Mouse (Mus musculus) adrenal gland, adult (tissue): ENCODE data around the gene Gpr132.
"Not testable (repeated sequence)": the region's sequence is repeated elsewhere in the genome, so short reads cannot be mapped to it uniquely, and the experiment has no call there.

Experiments used
- DNase-seq, 2 experiments: peaks; one replicate each; pipeline ENCODE4 v3.0.0; 2022 to 2023; ENCODE audit warnings: low spot score in 1 of 2; ENCODE audit not compliant: inconsistent age in 2 of 2

The Gpr132 gene

DNA sequence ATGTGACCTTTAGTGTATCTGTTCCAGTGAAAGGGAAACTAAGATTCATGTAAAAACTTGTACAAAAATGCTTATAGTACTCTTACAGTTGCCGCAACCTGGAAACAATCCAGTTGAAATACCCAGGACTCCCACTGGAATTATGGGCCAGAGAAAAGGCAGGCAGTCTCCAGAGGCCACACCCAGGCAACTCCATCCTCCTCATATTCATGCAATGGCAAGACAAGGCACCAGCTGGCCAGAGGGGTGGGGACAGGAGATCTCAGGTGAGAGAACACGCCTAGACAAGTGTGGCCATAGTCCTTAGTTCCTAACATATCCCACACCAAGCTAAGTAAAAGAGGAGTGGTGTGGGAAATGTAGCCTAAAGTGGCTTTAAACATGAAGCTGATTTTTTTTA lies 45.4 kb downstream of the Gpr132 start:
- DNase-seq, result no peak

DNA sequence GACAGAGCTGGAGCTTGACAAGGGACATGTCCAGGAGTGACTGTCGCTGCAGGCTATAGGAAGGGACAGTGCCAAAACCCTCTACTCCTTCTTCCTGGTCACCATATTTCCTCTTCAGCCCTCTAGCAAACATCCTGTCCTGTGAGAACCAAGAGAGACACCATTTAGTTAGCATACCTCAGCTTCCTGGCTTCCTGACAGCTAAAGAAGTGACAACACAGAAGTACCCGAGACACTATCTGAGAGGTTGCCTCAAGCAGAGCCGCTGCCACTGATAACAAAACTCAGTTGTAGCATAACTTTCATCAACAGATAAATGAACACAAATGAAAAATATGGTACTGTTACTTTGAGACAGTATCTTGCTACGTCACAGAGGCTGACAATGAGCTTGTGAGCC lies 46.1 kb downstream of the Gpr132 start:
- no peak for DNase-seq

DNA sequence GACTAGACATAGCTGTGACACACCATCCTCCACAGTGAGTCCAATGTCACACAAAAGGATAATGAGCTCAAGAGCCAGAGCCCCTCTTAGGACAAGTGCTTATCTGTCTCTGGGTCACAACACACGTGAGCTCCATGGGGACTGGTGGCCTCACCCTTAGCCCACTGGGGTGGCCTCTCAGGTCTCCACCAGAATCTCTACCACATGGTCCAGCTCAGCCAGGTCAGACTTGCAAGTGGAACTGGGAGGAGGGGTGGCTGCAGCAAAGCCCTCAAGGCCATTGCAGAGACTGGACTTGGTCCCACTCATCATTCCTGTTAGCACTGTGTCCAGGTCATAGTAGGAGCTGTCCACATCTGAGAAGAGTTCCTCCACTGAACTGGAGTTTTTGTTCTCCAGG lies 46.8 kb downstream of the Gpr132 start:
- DNase-seq, result peak; percentile 46 to 69

DNA sequence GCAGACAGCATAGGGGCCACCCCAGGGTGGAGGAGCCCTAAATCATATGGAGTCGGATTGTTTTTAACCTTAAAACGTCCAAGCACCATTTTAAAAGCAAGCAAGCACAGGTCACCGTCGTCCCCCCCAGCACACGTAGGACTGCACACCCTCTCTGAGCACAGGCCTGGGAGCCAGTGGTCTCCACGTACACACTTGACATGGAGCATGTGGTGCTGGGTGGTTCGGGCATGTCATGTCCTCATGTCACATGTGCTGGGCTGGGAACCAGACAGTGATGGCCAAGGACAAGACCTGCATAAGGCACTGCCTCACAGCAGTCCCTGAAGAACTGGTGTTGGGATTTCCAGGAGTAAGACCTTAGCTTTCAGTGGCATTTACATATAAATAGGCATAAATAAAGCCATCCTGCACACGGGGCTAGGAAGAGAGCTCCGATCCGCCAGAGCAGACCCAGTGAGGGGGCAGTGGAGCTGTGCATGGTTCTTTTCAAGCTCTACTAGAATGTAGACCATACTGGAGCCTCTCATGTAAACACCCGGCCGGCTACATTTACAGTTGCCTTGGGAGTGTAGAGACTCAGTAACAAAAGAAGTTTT lies 47.5 kb downstream of the Gpr132 start:
- no peak for DNase-seq

DNA sequence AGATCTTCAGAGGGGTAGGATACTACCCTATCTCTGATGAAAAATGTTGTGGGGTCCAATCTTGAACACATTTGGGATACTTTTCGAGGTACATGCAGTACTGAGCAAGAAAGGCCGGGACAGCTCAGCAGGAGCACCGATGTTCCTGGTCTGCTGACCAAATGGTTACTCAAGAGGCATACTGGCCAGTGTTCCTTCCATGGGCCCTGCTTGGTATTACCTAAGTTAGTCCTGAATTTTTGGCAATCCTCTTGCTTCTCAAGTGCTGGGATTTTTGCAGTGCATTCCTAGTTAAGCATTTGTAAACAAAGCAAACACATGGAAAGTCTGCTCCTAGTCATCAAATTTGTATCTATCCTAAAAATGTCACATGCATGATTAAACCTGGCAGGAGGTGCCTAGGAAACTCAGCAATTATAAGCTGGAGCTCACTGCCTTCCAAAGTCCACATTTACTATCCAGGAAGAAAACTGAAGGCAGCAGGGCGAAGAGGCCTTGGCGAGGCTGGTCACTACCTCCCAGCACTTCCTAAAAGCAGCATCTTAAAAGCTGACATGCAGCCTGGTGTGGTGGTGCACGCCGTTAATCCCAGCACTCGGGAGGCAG lies 48.9 kb downstream of the Gpr132 start:
- DNase-seq, result no peak

DNA sequence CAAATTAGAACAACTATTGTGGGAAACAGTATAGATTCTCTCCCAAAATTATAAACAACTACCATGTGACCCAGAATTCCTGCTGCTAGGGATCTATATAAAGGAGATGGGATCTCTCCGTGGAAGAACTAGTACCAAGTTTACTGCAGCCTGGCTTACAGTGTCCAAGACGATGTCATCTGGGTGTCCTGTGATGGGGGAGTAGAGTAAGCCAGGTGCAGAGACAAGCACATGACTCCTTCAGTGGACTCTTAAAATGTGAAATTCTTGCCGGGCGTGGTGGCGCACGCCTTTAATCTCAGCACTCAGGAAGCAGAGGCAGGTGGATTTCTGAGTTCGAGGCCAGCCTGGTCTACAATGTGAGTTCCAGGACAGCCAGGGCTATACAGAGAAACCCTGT lies 51.2 kb downstream of the Gpr132 start:
- DNase-seq, result not testable (repeated sequence)

DNA sequence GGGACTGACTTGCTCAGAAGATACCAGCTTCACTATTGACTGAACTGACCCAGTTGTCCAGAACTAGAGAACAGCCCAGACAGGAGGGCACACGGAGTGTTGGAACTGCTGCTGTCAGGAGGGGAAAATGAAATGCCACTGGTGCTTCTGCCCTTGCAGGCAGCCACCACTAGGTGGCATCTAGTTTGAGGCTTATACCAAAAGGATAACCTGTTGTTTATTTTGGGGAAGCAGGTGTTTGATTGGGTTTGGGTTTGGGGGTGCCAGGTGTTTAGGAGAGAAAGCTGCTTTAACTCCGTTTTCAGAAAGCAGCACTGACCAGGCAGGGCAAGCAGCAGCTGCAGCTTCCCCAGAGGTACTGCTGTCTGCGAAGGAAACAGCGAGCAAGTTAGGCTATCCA lies 51.7 kb downstream of the Gpr132 start:
- DNase-seq, result peak in 1 of 2 experiments; percentile 76

DNA sequence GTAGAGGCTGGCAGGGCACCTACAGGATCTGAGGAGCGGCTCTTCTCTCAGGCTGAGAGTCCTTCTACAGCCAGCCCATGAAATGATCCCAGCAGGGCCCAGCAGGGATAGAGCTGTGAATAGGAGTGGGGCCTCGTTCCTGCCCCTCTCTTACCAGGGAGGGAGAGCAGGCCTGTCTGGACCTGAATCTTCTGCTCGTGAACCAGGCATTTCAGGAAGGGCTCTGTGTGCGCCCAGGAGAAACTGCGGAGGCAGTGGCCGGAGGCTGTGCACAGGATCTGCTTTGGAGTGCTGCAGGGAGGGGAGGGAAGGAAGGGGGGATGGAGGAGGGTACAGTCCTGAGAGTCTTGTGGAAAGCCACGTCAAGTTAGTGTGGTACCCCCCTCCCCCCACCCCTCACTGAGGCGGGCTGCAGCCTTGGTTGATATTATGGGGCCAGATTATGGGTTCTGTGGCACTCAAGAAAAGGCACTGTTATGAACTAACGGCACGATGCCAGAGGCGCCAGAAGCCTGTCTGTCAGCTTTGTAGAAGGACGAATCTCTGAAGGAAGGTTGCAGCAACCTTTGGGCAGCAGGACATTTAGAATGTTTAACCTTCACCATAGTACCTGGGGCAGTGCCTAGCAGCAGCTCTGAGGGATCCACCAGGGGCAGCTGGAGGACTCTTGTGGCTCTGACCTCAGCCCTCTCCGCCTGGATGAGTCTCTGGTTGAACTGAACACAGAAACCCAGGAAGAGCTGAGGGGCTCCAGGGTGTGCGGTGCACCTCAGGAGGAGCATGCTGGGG lies 53.2 kb downstream of the Gpr132 start:
- DNase-seq, result no peak

DNA sequence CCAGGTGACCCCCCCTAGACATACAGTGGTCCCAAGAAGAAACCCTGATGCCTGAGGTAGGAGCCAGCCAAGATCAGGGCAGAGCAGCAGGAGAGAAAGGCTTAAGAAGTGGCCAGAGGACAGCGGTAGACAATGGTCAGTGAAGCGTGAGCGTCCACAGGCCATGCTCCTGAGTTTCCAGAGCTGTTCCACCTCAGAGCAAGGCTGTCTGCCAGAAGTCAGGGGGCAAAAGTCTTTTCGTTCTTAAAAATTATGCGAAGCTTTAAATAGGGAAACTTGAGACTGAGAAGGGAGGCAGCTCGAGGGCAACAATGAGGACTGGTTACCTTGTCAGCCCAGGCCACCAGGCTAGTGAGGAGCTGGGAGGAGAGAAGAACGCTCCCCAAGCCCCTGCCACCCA lies 54.7 kb downstream of the Gpr132 start:
- no peak for DNase-seq

DNA sequence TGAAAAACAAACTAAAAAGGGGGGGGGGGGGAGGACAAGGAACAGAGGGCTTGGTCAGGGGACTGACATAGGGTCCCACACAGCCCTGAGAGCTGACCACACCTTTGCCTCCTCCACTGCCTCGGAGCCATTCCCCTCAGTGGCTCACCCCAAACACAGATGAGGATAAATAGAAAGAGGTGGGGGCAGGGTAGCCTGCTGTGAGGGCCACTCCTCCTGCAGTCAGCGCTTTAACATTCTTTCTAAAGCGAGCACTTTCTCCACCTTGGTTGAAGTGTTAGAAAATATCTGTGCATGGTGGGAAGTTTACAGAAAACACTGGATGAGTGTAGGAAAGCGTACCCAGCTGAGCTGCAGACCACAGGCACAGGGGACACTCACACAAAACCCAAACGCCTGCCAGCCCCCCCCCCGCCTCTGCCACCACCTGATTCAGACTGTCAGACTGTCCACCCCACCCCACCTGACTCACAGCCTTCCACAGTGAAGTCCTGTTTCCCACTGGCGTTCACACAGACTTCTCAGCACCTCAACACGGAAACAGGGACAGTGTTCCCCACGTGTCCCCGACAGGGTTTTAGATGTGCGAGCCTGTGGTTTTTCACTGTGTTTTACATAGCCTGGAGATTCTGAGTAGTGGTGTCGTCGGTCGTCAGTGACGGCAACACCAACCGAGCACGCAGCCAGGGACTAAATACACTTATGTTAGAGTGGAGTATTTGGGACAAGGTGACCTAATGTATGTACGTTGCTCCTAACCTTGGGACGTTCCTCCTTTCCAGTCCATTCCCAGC lies 57.7 kb downstream of the Gpr132 start:
- DNase-seq, result no peak

DNA sequence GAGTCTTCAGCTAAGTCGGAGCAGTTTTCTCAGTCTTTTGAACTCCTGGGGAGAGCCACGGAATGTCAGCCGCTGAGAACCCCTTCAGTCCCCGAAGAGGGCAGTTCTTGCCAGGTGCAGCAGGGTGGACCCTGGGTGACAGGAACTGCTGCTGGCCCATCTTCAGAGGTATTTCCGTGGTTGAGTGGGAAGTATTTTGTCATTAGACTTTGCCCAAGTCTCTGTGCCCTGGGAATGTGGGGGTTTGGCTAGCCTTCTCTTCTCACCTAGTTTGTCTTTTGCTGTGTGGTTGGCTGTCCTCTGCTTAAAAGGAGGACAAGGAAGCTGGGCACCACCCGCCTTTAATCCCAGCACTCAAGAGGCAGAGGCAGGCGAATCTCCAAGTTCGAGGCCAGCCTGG lies 58.4 kb downstream of the Gpr132 start:
- no peak for DNase-seq

DNA sequence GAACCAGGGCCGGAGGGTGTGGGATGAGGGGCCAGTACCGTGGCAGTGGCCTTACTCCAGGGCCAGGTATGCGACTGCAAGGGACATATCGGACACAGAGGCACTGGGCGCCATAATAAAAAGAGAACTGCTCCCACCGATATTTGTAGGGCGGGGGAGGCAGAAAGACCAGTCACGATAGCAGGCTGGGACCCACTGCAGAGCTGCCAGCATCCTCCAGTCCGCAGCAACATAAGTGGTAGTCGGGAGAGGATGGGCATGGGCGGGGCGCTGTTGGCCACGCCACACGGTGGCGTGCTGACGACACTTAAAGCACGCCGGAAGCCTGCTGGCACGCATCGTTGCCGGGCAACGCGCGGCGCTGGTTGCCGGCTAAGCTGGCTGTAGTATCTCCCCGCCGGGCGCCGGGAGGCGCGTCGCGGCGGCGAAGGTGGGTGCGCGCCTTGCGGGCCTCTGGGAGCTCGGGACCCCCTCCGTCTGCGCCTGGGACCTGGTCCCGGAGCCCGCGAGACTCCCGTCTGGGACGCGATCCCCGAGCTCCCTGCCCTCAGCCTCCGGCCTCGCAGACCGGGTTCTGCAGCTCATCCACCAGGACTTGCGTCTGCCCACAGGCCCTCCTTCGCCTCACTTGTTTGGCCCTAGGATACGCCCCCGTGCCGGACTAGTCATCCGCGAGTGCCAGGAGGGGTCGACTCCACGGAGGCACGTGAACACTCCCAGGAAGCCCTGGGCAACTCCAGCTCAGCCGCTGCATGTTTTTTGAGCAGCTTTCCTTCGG lies 59.3 kb downstream of the Gpr132 start, which contains the start of gene Clba1:
Gene Clba1 (plus strand): TSS at position 351 of the 778 bp plus-strand sequence.
- DNase-seq, result peak; percentile 94 to 96

DNA sequence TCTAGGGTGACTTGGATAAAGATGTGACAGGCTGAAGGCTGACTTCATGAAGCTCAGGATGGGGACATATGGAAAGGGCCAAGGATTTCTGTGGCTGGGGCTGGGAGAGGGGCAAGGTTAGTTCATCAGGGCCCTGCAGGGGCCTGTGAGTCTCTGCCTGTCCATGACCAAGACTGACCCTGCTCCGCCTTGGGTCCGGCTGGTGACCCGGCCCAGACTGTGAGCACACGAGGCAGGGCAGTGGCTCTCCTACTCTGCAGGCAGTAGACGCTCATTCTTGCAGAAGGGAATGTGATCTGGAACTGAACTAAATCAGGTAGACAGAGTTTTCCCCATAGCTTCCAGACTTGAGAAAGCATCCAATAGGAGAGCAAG lies 59.8 kb downstream of the Gpr132 start:
- no peak for DNase-seq

DNA sequence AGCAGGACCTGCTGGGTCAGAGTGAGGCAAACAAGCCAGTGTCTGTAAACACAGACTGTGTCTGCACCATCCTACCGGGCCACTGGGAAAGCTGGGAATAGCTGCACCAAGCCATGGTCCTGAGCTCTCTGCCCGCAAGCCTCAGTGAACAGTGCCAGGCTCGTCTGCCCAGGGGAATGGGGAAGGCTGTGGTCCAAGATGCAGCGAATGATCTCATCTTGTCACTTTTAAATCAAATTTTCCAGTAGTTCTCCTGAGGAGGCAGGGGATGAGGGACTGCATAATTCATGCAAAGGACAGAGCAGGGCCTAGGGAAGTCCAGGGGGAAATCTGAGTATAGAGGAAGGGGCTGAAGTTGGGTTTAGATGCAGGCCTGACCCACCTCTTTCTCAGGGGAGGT lies 60.2 kb downstream of the Gpr132 start:
- DNase-seq, result no peak

DNA sequence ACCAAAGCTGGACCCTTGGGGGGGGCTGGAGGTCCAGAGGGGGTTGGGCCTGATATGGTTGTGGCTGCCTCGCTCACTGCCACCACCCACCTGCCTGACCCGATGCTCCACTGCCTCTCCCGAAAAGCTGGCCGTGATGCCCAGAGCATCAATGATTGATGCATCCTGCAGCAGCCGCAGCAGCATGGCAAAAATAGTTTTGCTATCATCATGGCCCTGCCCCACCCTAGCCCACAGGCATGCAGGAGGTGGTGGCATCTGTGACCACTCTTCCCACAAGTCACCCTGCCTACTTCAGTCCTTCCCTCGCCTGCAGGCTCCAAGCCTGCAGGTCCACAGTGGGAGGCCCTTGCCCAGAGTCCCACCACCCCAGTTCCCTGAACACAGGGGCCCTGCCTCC lies 62.0 kb downstream of the Gpr132 start:
- no peak for DNase-seq

DNA sequence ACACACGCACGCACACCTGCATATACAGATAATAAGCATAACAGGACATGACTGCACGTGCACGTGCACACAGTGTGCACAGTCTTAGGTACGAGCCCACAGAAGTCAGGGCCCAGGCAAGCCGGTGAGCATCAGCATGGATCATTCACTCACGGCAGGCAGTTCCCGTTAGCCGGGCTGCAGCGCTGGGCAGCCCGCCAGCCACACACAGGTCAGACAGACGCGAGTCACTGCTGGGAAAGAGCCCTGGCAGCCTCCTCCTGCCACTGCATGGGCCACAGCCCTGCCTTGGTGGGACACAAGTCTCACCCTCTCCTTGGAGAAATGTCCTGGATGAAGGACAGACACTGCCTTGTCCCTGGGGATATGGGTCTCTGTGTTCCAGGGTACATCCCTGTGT lies 64.0 kb downstream of the Gpr132 start:
- DNase-seq, result peak; percentile 47 to 65

DNA sequence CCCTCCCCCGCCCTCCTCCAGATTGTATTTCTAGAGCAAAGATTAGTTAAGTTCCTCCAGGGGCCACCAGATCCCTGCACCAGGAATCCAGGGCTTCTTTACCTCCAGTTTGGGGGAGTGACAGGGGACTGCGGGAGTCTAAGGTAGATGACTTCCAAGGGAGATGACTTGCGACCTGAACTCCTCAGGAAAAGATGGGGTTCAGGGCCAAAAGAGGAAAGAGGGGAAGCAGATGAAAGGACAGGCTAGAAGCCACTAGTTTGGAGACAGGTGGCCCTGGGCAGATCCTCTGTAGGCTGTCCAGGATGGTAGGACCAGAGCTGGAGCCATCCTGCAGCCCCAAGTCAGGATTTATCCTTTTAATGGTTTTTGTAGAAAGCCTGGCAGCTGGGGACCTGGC lies 65.1 kb downstream of the Gpr132 start:
- DNase-seq, result no peak

DNA sequence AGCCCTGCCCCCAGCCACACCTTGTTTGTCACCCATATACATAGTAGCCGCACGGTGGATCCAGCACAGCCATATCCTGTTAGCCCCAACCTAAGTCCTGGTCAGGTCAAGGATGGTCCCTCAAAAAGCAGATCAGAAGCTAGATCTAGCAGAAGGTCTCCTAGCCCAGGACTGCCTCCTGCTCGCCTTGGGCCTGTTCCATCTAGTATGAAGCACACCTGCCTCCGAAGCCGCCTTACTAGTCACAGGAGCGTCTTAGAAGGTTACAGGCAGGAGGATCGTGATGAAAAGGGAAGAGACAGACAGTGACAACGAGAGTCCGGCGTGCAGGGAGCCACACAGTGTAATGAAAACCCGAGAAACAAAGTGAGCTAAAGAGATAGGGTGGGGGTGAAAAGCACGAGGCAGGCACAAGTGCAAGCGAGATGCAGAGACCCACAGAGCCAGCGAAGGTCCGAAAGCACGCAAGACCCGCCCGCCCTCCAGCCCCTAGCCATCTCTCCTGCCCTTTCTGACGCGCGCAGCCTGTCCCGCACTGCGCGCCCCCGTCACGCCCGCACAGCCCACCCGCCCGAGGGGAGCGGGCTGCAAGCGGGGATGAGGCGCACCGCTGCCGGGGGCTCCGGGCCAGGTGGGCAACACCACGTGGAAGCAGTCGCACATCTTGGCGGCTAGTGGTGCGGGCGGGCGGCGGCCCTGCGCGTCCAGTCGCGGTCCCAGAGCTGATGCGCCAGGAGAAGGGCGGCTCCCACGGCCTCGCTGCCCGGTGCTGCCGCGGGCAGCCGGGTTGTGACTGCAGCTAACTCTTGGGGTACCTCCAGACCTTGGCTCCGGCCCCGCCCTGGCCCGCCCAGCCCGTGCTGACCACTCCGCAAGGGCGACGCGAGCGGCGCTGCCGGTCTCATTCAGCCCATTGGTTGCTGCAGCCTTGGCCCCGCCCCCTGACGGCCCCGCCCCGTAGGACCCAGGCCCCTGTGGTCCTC lies 65.9 kb downstream of the Gpr132 start, which contains the start of gene Ahnak2:
Gene Ahnak2 (minus strand): TSS at position 794 of the 983 bp plus-strand sequence.
- peak; percentile 44 to 49 for DNase-seq
